ENCODE assay signal across 21 mouse cellular contexts in the genomic region with DNA sequence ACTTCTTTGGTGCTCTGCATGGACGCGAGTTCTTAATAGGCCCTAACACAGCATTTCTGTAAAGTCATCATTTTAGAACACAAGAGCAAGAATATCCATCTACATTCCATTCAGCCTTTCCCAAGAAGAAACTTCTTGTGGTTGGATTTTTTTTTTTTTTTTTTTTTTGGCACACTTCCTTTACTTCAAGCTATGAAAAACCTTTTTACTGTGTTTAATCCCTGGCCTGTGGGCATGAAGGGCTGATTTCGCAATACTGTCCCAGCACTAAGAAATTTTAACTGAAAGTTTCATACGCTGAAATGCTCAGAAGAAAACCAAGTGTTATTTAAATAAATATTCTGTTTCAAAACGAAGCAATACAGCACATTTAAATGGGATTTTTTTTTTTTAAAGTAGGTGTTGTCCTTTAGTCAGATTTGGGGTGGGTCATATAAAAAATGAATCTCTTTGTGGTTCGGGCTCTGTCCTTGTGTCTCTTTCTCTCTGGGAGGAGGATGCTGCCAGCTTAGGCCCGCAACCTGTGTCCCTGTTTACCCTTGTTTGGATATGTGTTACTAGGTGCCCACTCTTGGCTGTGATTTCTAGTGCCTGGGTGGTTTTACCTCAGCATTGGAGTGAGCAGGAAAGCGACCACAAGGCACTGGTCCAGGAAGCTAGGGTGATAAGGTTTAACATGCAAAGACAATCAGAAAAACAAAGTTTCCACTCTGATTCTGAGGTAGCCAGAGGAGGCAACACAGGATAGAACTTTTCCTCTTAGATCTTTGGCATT.
DNase-seq lines count a peak whose midpoint lies in the region; ATAC-seq and TF ChIP-seq lines count a peak whose summit lies in the region.
"Had no signal": no experiment of that assay in that cellular context is flagged by ENCODE, and none has a peak within 500 bp of the region (broad histone marks: within the 10 kb centered on the region; RNA-seq: fewer than 3 reads in every experiment).

No protein-coding gene starts in this region.

- no peak for TF ChIP-seq EP300 in stomach, postnatal 0 days (optimal IDR thresholded peaks at IDR 0.05)

- no peaks in the 10 kb centered on the region for H3K27me3 ChIP-seq in C2C12 (ENCODE audit: control insufficient read depth, insufficient read depth, insufficient read length)
- no peaks in the 10 kb centered on the region for H3K27me3 ChIP-seq in stomach, postnatal 0 days (ENCODE audit: control insufficient read depth, insufficient read depth, low read length)
- H3K27me3 ChIP-seq: embryonic facial prominence, embryonic 12.5 days; hindbrain, embryonic 13.5 days; intestine, embryonic 15.5 days; liver, embryonic 15.5 days; neural tube, embryonic 12.5 days had no signal

- no peaks in the 10 kb centered on the region for H3K36me3 ChIP-seq in C2C12 (ENCODE audit: control insufficient read depth, insufficient read depth)
- H3K36me3 ChIP-seq in stomach, postnatal 0 days (ENCODE audit: control insufficient read depth, insufficient read depth, low read length): no peaks in the 10 kb centered on the region
- H3K36me3 ChIP-seq: embryonic facial prominence, embryonic 12.5 days; forebrain, embryonic 10.5 days; G1E; hindbrain, embryonic 13.5 days; intestine, embryonic 15.5 days; liver, embryonic 15.5 days; neural tube, embryonic 12.5 days had no signal

- H3K4me1 ChIP-seq in embryonic fibroblast, embryonic 13.5 days (ENCODE audit: control insufficient read depth, insufficient read depth, low read length): peaks cover 6% of the 10 kb centered on the region; the same call in 1 of the 2 replicates
- H3K4me1 ChIP-seq in stomach, postnatal 0 days (replicated peaks; ENCODE audit: control insufficient read depth, insufficient read depth): no peaks in the 10 kb centered on the region
- H3K4me1 ChIP-seq: intestine, embryonic 15.5 days; liver, embryonic 15.5 days; neural tube, embryonic 12.5 days had no signal

- H3K9me3 ChIP-seq in stomach, postnatal 0 days (ENCODE audit: control insufficient read depth, low read length): no peaks in the 10 kb centered on the region
- H3K9me3 ChIP-seq: embryonic facial prominence, embryonic 12.5 days; forebrain, embryonic 10.5 days; hindbrain, embryonic 13.5 days; intestine, embryonic 15.5 days; liver, embryonic 15.5 days; neural tube, embryonic 12.5 days had no signal

- no peak overlapping the region for H3ac ChIP-seq in C2C12 (ENCODE audit: control insufficient read depth, insufficient read length, low read depth)

- ATAC-seq in stomach, postnatal 0 days (ENCODE audit: low FRiP score, low TSS enrichment): no peak
- ATAC-seq: CD4-positive, CD25-positive, alpha-beta regulatory T cell, adult 4 months; intestine, embryonic 15.5 days had no signal

- no peak for TF ChIP-seq POLR2A in embryonic fibroblast, embryonic 13.5 days (IDR thresholded peaks at IDR 0.05; ENCODE audit: low read depth, low read length)

- H3K79me3 ChIP-seq in C2C12 (ENCODE audit: low read depth): no peaks in the 10 kb centered on the region

- H3K4me3 ChIP-seq in C2C12 (ENCODE audit: insufficient read depth, poor library complexity, severe bottlenecking): no peak overlapping the region
- no peak overlapping the region for H3K4me3 ChIP-seq in embryonic fibroblast, embryonic 13.5 days (ENCODE audit: insufficient read depth, low read length)
- H3K4me3 ChIP-seq in stomach, postnatal 0 days (ENCODE audit: low read depth, low read length): no peak overlapping the region
- H3K4me3 ChIP-seq: embryonic facial prominence, embryonic 12.5 days; forebrain, embryonic 10.5 days; hindbrain, embryonic 13.5 days; intestine, embryonic 15.5 days; liver, embryonic 15.5 days; neural tube, embryonic 12.5 days had no signal

- H3K27ac ChIP-seq in embryonic fibroblast, embryonic 13.5 days (ENCODE audit: insufficient read depth, low read length): peak overlapping the region; percentile 86
- H3K27ac ChIP-seq in stomach, postnatal 0 days (replicated peaks): no peak overlapping the region
- H3K27ac ChIP-seq: embryonic facial prominence, embryonic 12.5 days; forebrain, embryonic 10.5 days; hindbrain, embryonic 13.5 days; intestine, embryonic 15.5 days; liver, embryonic 15.5 days; neural tube, embryonic 12.5 days had no signal

- no peaks in the 10 kb centered on the region for H3K79me2 ChIP-seq in C2C12 (ENCODE audit: control insufficient read depth, insufficient read depth)

- 59% methylated on average over 8 of the region's 8 CpGs for WGBS in stomach, postnatal 0 days

- TF ChIP-seq CTCF in C2C12 (IDR thresholded peaks at IDR 0.05; ENCODE audit: control insufficient read depth, insufficient read depth, insufficient read length): no peak
- no peak for TF ChIP-seq CTCF in embryonic fibroblast, embryonic 13.5 days (IDR thresholded peaks at IDR 0.05; ENCODE audit: borderline replicate concordance, insufficient read depth, low read length)
- no peak for TF ChIP-seq CTCF in stomach, postnatal 0 days (IDR thresholded peaks at IDR 0.05; ENCODE audit: low read depth)

- H3K4me2 ChIP-seq in stomach, postnatal 0 days (replicated peaks; ENCODE audit: low read depth): no peak overlapping the region
- H3K4me2 ChIP-seq: embryonic facial prominence, embryonic 12.5 days; hindbrain, embryonic 13.5 days; intestine, embryonic 15.5 days; liver, embryonic 15.5 days; neural tube, embryonic 12.5 days had no signal

- intact Hi-C loops in heart, postnatal 10 days (cut with DNase I): no loop called here

- DNase-seq in heart, postnatal 10 days: peak; percentile 15 to 24
- DNase-seq in heart, adult 8-10 months (ENCODE audit: low spot score): no peak
- DNase-seq in lung, postnatal 14 days: peak; percentile 17
- DNase-seq in stomach, postnatal 0 days (ENCODE audit: low spot score): no peak
- DNase-seq in kidney, postnatal 4 days: no peak
- DNase-seq in T-cell, adult 2 months (ENCODE audit: low spot score): no peak
- DNase-seq: adrenal gland, postnatal 25 days; cerebellum, adult 8-10 months; layer of hippocampus, postnatal 36 days; right cerebral cortex, postnatal 14 days; thymus, postnatal 25 days had no signal

- no peak overlapping the region for H3K9ac ChIP-seq in stomach, postnatal 0 days (ENCODE audit: low read length)
- H3K9ac ChIP-seq: embryonic facial prominence, embryonic 12.5 days; hindbrain, embryonic 13.5 days; intestine, embryonic 15.5 days; liver, embryonic 15.5 days; neural tube, embryonic 12.5 days had no signal

TF ChIP-seq in C2C12, 6 proteins besides CTCF, POLR2A, EP300 and RAD21:
- TF ChIP-seq MYOD1 (IDR thresholded peaks at IDR 0.05; ENCODE audit: control insufficient read depth, insufficient read length, low read depth) (no peak), CEBPB (IDR thresholded peaks at IDR 0.05; ENCODE audit: low read depth) (peak; percentile 94), MYOG (IDR thresholded peaks at IDR 0.05; ENCODE audit: control insufficient read depth, extremely low read depth, insufficient read length) (no peak), FOSL1 (IDR thresholded peaks at IDR 0.05; ENCODE audit: insufficient read depth, low read length, poor library complexity, severe bottlenecking) (no peak), MAX (IDR thresholded peaks at IDR 0.05) (no peak)
TF ChIP-seq in C2C12: peak in this region for 1.

Comparison
In these comparisons a context has a peak if more than half of its experiments do, and no peak if none do; other contexts are left out.
1. DNase-seq: peak in heart, postnatal 10 days (2 of 2) and lung, postnatal 14 days (single experiment); none in heart, adult 8-10 months (single experiment), stomach, postnatal 0 days (single experiment), kidney, postnatal 4 days (0 of 2) and T-cell, adult 2 months (single experiment).